Mouse (Mus musculus) lung, postnatal 10 days (tissue): ENCODE measurements at regions not wholly inside any gene's neighbourhood (a gene's known extent, or its start where the extent isn't known, plus 50 kb on each side); places are given as distances from the start of the nearest gene placed in this dataset.

Source experiments
- DNase-seq: peaks from one replicate; pipeline ENCODE4 v3.0.0; 2021

DNA sequence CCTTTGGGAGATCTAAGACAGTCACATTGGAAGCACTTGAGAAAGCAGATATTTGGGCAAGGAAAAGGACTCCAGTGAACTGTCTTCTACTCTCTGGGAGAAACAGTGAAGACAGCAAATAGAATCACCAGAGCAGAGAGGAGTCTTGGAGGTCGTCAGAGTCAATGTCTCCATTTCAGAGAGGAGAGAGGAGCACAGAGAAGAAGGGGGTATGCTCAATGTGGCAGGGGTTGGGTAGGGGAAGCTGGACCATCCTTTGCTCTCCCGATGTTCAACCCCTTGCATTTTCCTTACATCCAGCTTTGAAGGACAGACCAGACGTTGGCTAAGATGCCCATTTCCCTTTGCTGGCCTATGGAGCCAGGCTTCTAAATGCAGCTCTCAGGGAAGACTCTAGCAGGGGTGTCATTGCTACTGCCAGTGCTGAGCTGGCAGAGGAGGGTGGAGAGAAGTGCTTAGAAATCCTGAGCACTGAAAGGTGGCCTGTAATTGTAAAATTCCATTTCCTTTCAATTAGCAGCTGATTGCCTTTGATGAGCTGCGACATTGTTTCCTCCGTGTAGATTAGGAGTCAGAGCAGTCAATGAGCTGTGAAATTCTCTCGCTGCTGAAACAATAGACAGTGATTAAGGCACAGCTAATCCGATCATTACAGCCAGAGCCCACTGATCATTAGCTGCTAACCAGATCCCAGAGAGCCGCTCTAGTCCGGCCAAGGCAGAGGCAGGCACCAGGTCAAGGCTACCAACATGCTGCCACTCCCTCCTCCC, 449.7 kb downstream of the Insc start:
- DNase-seq: peak; percentile 5

DNA sequence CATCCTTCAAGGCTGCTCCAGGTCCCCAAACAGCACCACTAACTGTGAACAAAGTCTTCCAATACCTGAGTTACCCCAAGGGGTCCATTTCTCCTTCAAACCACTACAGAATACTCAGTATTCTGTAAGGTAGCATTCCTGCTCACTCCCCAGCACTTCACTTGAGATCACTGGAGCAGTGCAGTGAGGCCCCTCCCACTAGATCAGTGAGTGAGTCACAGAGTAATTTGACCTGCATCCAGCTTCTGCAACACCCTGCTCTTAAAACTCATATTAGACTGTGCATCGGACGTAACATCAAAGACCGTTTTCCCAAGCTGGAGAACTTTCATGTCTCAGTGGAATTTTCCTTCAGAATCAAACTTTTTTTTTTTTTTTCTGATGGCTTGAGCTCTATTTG, 461.4 kb downstream of the Insc start:
- DNase-seq: peak; percentile 53

DNA sequence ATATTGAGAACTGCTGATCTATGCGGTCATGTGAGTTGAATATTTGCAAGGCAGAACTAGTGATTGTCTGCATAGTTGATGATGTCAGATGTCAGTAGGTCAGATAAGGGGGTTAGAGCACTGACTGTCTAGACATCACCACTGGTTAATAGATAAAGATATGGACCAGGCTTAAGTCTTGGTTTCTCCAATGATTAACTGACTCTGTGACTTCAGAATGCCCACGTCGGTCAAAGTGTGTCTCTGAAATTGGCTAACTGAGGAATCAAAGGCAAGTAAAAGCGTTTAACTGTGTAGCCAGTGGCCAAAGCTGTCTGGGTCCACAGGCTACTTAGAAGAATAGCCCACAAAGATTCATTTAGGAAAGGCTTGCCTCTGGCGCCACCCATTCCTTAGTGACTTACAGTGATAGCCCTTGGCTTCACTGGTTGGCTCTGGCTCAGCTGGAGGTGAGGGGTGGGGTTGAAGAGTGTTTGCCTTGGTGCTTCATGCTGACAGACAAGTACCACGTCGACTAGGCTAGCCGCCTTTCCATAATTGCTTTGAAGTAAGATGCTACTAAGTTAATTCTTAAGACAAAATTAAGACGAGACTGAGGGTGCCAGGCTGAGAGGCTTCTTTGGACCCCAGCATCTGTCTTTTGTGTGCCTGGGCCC, 463.1 kb downstream of the Insc start:
- no peak for DNase-seq

DNA sequence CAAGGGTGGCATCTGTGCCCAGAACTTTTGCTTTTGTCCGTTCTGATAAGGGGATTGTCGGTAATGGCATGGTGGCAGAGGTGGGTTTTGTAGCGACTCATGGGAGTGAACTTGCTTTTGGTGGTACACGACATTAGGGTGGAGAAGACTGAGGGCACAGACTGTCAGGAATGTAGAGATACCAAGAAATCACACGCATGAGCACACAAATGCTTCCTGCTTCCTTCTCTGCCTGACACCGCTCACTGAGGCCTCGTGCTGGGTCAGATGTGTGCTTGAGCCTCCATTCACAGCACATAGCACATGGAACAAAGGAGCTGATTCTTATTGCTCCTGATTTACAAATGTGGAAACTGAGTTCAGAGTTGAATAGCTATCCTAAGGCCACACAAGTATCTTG, 465.3 kb downstream of the Insc start:
- DNase-seq: no peak

DNA sequence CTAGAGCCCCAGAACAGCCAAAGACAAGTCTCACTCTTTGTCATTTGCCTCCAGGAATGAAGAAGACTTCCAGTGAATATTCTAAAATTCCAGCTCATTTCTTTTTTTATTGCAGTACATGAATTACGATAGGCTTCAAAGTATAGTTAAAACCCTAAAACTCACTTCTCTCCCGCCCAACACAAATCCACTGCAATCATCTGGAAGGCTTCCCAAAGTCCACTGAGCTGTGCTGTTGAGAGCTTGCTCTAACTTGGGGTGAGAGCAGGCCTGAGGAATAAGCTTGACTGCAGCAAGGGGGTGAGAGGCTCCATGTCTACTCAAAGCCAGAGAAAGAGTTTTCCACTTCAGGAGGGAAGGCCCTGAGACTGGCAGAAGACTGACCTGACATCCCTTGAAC, 466.5 kb downstream of the Insc start:
- DNase-seq: no peak

DNA sequence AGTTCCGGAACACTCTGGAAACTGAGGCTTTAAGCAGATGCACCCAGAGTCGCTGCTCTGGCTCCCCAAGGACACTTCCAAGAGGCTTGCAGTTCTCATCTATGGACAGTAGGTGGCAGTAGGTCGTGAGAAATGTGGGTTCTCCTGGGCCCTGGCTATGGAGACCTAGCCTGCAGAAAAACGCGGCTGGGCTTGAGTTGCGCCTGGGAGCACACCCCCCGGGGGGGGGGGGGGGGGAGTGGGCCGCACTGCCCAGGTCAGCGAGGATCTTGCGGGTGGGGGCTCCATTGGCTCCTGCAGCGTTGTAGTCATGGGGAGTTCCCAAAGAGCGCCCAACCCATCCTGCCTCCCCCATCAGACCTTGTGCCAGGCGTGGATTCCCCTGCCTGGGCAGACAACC, 473.3 kb downstream of the Insc start:
- peak; percentile 93 for DNase-seq

DNA sequence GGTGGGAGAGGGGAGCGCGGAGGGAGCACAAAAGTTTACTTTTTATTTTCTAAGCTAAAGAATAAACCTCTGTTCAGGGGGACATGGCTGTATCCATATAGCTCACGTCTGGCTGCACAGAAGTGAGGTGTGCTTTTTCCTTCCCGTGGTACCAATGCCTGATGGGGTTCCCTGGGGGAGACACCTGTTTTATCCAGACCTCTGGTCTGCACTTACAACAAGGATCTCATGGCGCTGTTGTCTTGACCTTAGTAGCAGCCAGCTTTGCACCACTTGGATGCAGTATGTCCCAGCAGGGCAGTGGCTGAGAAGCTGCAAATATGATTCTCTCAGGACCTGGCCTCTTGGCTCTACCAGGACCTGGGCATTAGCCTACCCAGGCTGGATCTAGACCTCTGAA, 473.8 kb downstream of the Insc start:
- no peak for DNase-seq

DNA sequence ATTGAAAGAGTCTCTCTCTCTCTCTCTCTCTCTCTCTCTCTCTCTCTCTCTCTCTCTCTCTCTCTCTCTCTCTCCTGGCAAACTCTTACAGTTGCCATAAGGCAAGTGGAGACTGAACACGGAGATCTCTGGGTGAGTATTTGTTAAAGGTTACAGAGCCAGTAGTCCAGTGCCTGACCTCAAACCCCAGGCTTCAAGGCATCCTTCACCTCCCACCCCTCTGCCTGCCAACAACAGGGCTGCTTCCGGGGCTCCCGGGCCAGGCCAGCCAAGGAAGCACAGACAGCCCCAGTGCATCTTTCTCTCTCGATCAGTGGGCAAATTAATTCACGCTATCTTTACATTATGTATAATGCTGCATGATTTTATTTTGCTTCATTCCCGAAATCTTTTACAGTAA, 474.2 kb downstream of the Insc start:
- no peak for DNase-seq

DNA sequence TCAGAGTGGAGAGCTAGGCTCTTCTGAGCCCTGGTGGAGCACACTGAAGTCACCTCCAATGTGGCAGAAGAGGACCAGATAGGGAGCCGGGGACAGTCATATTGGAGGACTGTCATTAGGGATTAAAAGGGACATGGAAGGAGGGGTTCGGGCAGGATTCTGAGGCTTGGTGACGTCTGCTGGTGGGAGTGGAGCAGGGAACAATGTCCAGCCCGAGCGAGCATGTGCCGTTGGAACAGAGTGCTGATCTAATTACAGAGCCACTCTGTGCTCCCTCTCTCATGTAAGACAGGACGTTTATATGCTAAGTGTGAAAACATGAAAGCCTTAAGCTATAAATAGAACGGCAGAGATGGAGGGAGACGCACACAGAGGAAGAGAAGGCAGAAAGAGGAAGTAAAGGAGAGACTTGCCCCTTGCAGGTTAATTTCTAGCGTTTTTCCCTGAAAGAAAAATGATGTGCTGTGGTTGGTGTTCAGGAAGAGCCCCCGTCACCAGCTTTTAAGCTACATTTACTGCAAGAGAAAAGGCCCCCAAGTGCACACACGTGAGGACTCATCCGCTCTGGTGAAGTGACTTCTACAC, 475.2 kb downstream of the Insc start:
- DNase-seq: peak; percentile 25

DNA sequence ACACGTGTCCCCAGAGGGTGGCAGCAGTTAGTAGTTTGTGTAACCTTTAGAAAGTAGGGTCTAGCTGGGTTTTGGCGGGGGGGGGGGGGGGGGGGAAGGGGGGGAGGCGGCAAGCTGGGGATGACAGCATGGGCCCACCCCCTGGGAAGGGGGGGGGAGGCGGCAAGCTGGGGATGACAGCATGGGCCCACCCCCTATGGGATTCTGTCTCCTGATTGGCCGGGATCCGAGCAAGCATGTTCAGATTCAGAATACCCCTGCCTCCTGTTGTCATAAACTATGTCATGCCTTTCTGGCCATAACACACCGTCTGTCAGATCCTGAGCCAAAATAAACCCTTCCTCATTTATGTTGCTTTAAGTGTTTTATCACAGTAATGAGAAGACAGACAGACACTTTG, 479.1 kb downstream of the Insc start:
- no peak for DNase-seq

DNA sequence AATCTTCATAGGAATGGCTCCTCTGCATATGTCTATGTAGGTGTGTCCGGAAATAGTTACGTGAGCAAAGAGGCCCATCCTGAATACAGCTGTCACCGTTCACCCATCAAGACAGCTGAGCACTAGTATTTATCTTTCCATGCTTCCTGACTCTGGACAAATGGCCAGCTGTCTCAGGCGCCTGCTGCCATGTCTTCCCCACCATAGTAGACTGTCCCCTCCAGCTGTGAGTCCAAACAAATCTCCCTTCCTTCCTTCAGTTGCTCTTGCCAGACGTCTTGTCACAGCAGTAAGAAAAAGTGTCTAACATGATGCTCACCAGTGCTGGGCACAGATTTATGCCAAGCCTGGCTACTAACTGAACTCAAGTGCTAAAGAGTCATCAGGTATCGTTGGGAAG, 487.0 kb downstream of the Insc start:
- DNase-seq: peak; percentile 11

DNA sequence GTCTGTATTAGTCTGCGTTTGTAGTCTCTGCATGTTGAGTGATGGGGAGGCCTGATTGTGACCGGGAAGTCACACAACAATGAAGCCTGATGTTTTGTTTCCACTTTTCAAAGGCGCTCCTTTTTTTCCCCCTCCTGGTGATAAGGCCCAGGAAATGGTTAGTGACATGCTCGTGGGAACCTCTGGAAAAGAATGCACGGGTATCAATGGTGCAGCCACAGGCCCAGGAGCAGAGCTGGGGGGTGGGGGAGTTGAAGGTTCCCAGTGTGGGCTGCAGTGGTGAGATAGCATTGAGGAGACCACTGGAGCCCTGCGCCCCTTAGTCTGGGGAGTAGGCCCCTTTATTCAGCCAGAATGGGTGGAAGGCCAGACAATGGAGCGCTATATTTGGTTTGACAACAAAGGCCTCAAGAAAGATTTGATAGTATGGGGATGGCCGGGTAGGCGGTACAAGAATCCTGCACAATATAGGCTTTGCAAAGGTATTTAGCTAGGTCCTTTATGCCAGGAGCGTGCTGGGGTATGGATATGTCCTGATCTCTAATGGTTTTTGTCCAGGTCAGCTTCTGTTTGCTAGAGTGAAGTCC, 490.4 kb downstream of the Insc start:
- DNase-seq: peak; percentile 7

DNA sequence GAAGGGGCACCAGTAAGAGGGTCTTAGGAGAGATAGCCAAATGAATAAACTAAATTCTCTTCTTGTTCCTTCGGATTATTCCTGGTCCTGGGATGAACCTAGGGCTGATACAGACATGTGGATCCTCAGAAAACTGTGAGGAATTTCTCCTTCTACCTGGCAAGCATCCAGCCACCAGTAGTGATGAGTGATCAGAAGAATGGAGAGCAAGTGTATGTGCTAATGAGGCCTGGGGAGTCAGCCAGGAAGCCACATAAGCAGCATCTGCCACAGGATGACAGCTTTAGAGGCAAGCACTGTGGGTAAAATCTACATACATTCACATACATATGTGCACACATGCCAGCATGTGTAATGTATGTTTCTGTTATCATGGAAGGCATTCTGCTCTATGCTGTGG, 493.6 kb downstream of the Insc start:
- DNase-seq: no peak

DNA sequence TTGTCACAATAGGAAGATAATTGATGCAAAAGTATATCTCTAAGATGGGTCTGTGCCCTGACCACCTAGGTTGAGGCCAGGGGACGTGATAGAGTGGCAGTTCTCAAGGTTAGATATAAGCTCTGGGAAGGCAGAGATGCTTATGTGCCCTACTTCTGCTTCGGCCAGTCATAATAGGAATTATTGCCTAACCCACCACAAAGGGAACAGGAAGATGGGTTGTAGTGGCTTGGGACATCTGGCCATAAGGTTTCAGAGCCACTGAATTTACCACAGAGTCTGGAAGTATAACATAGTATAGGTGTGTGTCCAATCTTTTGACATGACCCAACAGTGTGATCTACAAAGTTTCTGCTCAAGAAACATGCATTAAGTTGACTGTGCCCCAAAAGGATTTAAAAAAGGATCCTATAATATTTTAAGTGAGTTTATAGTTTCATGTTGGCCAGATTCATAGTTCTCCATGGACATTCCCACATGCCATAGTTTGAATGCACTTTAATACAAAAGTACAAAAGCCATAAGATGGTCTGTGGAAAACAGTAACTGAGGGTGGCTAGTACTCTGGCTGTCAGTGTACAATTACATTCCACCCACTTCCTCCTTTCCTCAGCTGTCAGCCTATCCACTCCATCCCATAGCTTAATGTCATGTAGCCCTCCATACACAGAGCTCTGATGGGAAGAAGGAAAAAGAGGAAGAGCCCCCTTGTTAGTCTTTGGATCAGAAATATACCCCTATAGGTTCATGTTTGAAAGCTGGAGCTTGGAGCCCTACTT, 508.3 kb downstream of the Insc start:
- no peak for DNase-seq

DNA sequence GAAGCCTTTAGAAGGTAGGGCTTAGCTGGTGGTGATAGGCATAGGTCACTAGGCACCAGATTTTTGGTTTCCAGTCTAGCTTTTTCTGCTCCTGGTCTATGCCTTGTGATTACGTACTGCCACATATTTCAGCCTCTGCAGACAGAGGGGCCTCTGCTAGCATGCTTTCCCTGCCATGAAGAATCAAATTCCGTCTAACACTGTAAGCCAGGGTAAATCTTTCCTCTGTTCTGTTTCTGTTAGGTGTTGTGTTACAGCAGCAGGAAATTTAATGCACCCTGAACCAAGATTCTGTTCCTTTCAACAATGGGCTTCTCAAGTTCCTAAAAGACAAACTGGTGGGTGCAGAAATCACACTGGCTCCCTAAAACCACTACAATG, 508.9 kb downstream of the Insc start:
- DNase-seq: no peak

DNA sequence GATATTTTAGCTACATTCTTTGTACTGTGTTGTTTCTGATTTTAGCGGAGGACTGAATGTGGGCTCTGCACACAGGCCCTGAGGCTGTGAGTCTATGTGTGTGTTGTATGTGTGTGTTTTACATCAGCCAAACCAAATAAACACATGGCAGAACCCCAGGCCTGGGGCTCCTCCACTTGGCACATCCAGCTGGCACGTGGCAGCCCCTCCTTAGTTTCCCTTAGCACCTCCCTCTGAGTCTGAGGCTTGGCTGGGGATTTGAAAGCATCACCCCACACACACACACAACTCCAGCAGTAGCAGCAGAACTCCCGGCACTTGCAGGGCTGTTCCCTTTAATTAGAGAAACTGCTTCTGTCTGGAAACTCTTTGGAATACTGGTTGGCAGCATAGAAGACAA, 515.1 kb downstream of the Insc start:
- peak; percentile 29 for DNase-seq

DNA sequence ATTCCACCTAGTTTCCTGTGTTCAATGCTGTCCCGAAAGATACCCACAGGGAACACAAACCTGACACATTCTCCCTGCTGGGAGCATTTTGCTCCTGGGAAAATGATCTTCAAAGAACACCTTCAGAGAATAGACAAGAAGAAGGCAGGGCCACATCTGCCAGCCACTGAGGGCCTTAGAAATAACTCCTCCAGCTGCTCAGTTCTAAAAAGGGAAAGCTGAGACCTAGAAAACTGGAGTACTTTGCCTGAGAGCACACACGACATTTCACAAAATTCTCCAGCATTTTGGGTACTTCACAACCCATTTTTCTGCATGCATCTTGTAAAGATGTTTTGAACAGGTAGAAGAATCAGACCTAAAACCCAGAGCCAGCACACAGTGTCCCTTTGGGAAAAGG, 519.6 kb downstream of the Insc start:
- no peak for DNase-seq

DNA sequence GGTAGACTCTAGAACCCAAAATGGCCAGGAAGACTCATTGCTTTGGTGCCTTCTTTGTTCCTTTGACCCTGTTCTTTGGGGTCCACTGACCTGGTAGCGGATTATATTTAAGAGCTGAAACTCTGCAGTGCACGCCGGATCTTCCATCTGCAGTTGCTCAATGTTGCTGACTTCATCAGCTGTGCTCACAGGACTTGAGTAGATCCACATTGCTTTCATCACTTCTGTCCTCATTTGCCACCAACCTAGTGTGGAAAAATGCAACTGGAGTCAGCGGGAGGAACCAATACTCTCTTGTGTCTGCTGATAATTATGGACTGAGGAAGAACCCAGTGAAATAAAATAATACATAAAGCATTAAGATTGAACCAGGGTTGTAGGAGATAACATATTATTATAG, 522.6 kb downstream of the Insc start:
- DNase-seq: peak; percentile 4

DNA sequence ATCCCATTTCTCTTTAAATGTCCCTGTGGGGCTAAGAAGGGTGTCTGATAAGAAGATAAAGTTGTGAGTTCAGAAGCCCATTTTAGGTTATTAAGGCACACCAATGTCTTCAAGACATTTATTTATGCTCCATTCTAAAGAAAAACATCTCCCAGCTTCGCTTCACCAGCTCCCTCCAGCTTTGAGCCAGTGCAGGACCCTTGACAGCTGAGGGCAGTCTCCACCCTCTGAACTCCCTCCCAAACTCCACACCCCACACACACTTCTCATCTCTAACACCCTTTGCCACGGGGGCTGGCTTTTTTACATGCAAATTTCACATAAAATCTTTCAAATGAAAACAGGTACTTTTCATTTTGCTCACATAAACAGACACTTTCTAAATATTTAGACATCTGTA, 527.3 kb downstream of the Insc start:
- DNase-seq: no peak

DNA sequence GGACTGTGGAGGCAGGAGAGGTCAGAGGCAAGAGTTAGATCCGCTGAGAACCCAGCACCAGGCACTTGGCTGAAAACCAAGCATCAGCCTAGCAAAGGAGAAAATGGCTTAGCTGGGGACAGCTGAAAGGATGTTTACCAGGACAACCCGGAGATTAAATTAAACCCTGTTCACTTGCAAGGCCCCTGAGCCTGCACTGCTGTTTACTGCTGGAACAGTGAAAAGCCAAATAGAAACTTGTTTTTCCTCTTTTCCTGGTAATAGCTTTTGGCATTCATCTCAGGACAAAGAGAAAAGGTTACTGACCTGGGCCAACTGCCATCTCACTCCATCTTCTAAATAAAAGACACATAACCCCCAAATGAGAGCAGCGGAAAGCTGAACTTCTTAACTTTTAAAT, 531.3 kb downstream of the Insc start:
- peak; percentile 35 for DNase-seq

DNA sequence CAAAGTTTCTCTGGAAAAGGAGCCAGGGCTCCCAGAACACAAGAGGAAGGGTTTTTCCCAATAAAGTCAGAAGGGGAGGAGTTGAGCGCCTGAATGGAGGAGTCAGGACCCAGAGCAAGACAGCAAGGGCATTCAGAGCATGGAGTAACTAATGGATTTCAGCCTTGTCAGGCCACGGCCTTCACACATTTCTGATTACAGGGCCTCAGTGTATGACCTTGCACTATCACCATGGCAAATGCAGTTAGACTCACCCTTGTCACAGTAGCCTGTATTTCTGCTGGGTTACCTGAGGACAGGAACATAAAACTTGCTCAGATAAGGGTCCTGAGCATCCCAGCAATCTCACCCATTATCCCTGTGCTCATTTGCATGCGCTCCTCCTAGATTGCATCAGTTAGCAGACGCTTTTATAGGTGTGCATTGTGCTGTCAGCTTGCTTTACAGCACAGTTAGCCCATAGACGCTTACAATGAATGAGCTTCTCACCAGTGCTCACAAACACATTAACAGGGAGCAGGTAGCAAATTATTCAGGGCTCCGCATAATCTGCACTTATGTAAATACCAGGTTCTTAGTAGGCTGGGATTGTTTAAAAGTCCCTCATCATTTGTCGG, 547.4 kb downstream of the Insc start:
- no peak for DNase-seq

DNA sequence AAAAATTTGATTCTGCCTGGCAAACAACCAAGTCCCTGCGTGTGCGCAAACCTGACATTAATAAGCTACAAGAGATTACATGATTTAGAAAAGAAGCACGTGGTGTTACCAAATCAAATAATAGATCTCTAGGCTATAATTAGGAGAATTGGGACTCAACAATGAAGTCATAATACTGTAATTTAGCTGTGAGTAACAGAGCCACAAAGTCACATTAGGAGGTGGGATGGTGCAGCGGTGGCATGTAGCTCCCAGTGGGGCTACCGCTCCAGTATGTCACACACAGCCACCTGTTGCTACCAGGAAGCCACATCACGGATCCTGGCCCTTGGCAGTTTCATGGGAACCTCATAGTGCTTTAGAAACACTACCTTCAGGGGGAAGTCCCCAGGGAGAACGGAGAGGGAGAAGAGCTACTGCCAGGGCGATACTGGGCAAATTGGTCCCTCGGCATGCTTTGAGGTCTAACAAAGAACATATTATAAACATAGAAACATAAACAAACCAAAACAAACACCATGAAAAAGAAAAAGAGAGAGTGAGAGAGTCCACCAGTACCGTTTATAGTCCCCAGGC, 551.2 kb downstream of the Insc start:
- no peak for DNase-seq

DNA sequence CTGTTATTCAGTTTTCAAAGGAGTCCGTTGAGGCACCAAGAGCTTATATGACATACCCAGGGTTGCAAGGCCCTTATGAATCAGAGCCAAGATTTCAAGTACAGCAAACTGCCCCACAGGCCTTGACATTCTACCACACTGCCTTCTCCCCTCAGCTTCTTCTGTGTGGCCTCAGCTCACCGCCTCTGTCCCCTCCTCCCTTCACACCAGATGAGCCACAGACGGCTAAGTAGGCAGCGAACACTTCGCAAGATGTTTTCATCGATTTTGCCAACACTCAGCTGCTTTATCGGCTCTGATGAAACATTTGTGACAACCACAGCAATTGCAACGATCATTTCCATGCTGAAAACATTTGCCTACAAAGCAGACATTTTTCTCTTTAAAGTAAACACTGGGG, 556.7 kb downstream of the Insc start:
- no peak for DNase-seq
